In the genomic region with DNA sequence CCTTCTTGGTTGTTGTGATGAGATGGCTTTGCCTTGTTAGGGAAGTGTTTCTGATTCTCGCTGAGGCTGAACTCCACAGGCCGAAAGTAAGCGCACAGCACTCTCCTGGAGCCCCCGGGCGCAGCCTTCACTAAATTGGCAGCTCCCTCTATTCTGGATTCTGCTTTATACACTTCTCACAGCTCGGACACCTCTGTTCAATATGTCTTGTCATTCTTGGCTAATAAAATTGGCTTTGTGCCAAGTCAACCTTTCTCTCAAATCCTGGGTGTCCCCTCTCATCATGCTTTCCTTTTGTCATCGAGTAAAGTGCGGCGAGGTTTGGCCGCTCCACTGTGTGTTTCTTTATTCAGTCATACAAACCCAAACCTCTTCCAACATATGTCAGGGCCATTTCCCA, we compare ENCODE assay signal across 22 mouse cellular contexts.
DNase-seq lines count a peak whose midpoint lies in the region; ATAC-seq and TF ChIP-seq lines count a peak whose summit lies in the region.
"Had no signal": no experiment of that assay in that cellular context is flagged by ENCODE, and none has a peak within 500 bp of the region (broad histone marks: within the 10 kb centered on the region; RNA-seq: fewer than 3 reads in every experiment).

No protein-coding gene starts in this region.

- peak; percentile 43; the same call in 1 of the 2 replicates for ATAC-seq in forebrain, embryonic 13.5 days
- ATAC-seq in hindbrain, embryonic 16.5 days = peak; percentile 48; the same call in 1 of the 2 replicates
- ATAC-seq in hindbrain, embryonic 12.5 days (ENCODE audit: low FRiP score) = no peak
- 0 out of 2 replicates have a peak, but pooled peaks have one; percentile 32 for ATAC-seq in midbrain, embryonic 16.5 days
- ATAC-seq in midbrain, embryonic 11.5 days (ENCODE audit: low FRiP score) = no peak
- peak; percentile 47; the same call in 1 of the 2 replicates for ATAC-seq in forebrain, postnatal 0 days
- ATAC-seq: inflammation-experienced regulatory T-cells, adult 6 months; intestine, postnatal 0 days had no signal

- WGBS in forebrain, embryonic 13.5 days = 67% methylated on average over 10 of the region's 10 CpGs
- 92% methylated on average over 10 of the region's 10 CpGs for WGBS in forebrain, embryonic 10.5 days
- 42% methylated on average over 10 of the region's 10 CpGs for WGBS in hindbrain, embryonic 16.5 days
- WGBS in hindbrain, embryonic 12.5 days = 80% methylated on average over 10 of the region's 10 CpGs
- 60% methylated on average over 10 of the region's 10 CpGs for WGBS in midbrain, embryonic 16.5 days
- 91% methylated on average over 10 of the region's 10 CpGs for WGBS in midbrain, embryonic 11.5 days
- WGBS in forebrain, postnatal 0 days = 51% methylated on average over 10 of the region's 10 CpGs

- no peaks in the 10 kb centered on the region for H3K27me3 ChIP-seq in forebrain, embryonic 13.5 days
- H3K27me3 ChIP-seq in forebrain, embryonic 10.5 days (ENCODE audit: poor library complexity, severe bottlenecking) = no peaks in the 10 kb centered on the region
- H3K27me3 ChIP-seq in hindbrain, embryonic 16.5 days (replicated peaks; ENCODE audit: control insufficient read depth, insufficient read depth, low read length) = no peaks in the 10 kb centered on the region
- H3K27me3 ChIP-seq in hindbrain, embryonic 12.5 days = no peaks in the 10 kb centered on the region
- no peaks in the 10 kb centered on the region for H3K27me3 ChIP-seq in midbrain, embryonic 16.5 days (ENCODE audit: control insufficient read depth, insufficient read depth, low read depth, low read length)
- H3K27me3 ChIP-seq in midbrain, embryonic 11.5 days (ENCODE audit: control insufficient read depth, insufficient read depth, low read length) = no peaks in the 10 kb centered on the region
- H3K27me3 ChIP-seq in forebrain, postnatal 0 days (ENCODE audit: insufficient read depth, low read length) = no peaks in the 10 kb centered on the region
- H3K27me3 ChIP-seq: CH12.LX; embryonic facial prominence, embryonic 15.5 days; heart, embryonic 12.5 days had no signal

- H3K36me3 ChIP-seq in forebrain, embryonic 13.5 days (ENCODE audit: poor library complexity, severe bottlenecking) = no peaks in the 10 kb centered on the region
- H3K36me3 ChIP-seq in forebrain, embryonic 10.5 days (replicated peaks) = no peaks in the 10 kb centered on the region
- no peaks in the 10 kb centered on the region for H3K36me3 ChIP-seq in hindbrain, embryonic 16.5 days (ENCODE audit: control insufficient read depth, insufficient read depth, low read length)
- no peaks in the 10 kb centered on the region for H3K36me3 ChIP-seq in hindbrain, embryonic 12.5 days
- H3K36me3 ChIP-seq in midbrain, embryonic 16.5 days (ENCODE audit: control insufficient read depth, insufficient read depth, low read length) = no peaks in the 10 kb centered on the region
- H3K36me3 ChIP-seq in midbrain, embryonic 11.5 days (ENCODE audit: control insufficient read depth, insufficient read depth, low read length) = no peaks in the 10 kb centered on the region
- H3K36me3 ChIP-seq in forebrain, postnatal 0 days (ENCODE audit: insufficient read depth) = no peaks in the 10 kb centered on the region
- H3K36me3 ChIP-seq: embryonic facial prominence, embryonic 15.5 days; heart, embryonic 12.5 days; hindbrain, embryonic 10.5 days had no signal

- H3K9me3 ChIP-seq in forebrain, embryonic 13.5 days (replicated peaks) = no peaks in the 10 kb centered on the region
- H3K9me3 ChIP-seq in forebrain, embryonic 10.5 days = no peaks in the 10 kb centered on the region
- no peaks in the 10 kb centered on the region for H3K9me3 ChIP-seq in hindbrain, embryonic 16.5 days (ENCODE audit: control insufficient read depth, low read length)
- no peaks in the 10 kb centered on the region for H3K9me3 ChIP-seq in hindbrain, embryonic 12.5 days (replicated peaks)
- no peaks in the 10 kb centered on the region for H3K9me3 ChIP-seq in midbrain, embryonic 16.5 days (replicated peaks; ENCODE audit: control insufficient read depth, low read length, poor library complexity, severe bottlenecking)
- H3K9me3 ChIP-seq in midbrain, embryonic 11.5 days (ENCODE audit: control insufficient read depth, low read length) = no peaks in the 10 kb centered on the region
- H3K9me3 ChIP-seq in forebrain, postnatal 0 days (ENCODE audit: low read length) = no peaks in the 10 kb centered on the region
- H3K9me3 ChIP-seq: embryonic facial prominence, embryonic 15.5 days; heart, embryonic 12.5 days; hindbrain, embryonic 10.5 days had no signal

- H3K4me2 ChIP-seq in forebrain, embryonic 13.5 days = no peak overlapping the region
- H3K4me2 ChIP-seq in hindbrain, embryonic 16.5 days (ENCODE audit: low read length) = no peak overlapping the region
- H3K4me2 ChIP-seq in hindbrain, embryonic 12.5 days (replicated peaks) = no peak overlapping the region
- H3K4me2 ChIP-seq in midbrain, embryonic 16.5 days (ENCODE audit: low read length) = no peak overlapping the region
- no peak overlapping the region for H3K4me2 ChIP-seq in midbrain, embryonic 11.5 days
- H3K4me2 ChIP-seq in forebrain, postnatal 0 days (ENCODE audit: low read depth) = no peak overlapping the region
- H3K4me2 ChIP-seq: embryonic facial prominence, embryonic 15.5 days; heart, embryonic 12.5 days had no signal

- no peak overlapping the region for H3K27ac ChIP-seq in forebrain, embryonic 13.5 days
- H3K27ac ChIP-seq in forebrain, embryonic 10.5 days = no peak overlapping the region
- H3K27ac ChIP-seq in hindbrain, embryonic 16.5 days (ENCODE audit: low read depth, low read length) = no peak overlapping the region
- H3K27ac ChIP-seq in hindbrain, embryonic 12.5 days = no peak overlapping the region
- H3K27ac ChIP-seq in midbrain, embryonic 16.5 days (ENCODE audit: low read length) = no peak overlapping the region
- no peak overlapping the region for H3K27ac ChIP-seq in midbrain, embryonic 11.5 days (ENCODE audit: low read depth, low read length)
- H3K27ac ChIP-seq in forebrain, postnatal 0 days (ENCODE audit: low read depth, low read length) = no peak overlapping the region
- H3K27ac ChIP-seq: embryonic facial prominence, embryonic 15.5 days; gastrocnemius, adult 2 months; hindbrain, embryonic 10.5 days had no signal

- DNase-seq in forebrain, embryonic 10.5 days (ENCODE audit: extremely low spot score, low spot score) = no peak
- DNase-seq in midbrain, embryonic 11.5 days (ENCODE audit: low spot score, missing footprints) = no peak
- peak; percentile 32 for DNase-seq in forebrain, postnatal 0 days
- DNase-seq: adrenal gland, adult 2 months; adrenal gland, postnatal 25 days; cerebellum, adult 11 months; cerebellum, adult 8-10 months; cerebellum, postnatal 36 days; gastrocnemius, adult 2 months; gastrocnemius, postnatal 25 days; kidney, adult 8-10 months had no signal

- no peaks in the 10 kb centered on the region; the same call in 1 of the 2 replicates for H3K4me1 ChIP-seq in forebrain, embryonic 13.5 days
- H3K4me1 ChIP-seq in forebrain, embryonic 10.5 days = no peaks in the 10 kb centered on the region
- no peaks in the 10 kb centered on the region for H3K4me1 ChIP-seq in hindbrain, embryonic 16.5 days (ENCODE audit: control insufficient read depth, insufficient read depth, low read depth, low read length)
- no peaks in the 10 kb centered on the region for H3K4me1 ChIP-seq in hindbrain, embryonic 12.5 days
- H3K4me1 ChIP-seq in midbrain, embryonic 16.5 days (ENCODE audit: control insufficient read depth, insufficient read depth, low read length) = no peaks in the 10 kb centered on the region
- H3K4me1 ChIP-seq in midbrain, embryonic 11.5 days (ENCODE audit: control insufficient read depth, insufficient read depth, low read length) = no peaks in the 10 kb centered on the region
- H3K4me1 ChIP-seq in forebrain, postnatal 0 days (ENCODE audit: insufficient read depth) = no peaks in the 10 kb centered on the region; the same call in 1 of the 2 replicates
- H3K4me1 ChIP-seq: embryonic facial prominence, embryonic 15.5 days; heart, embryonic 12.5 days; hindbrain, embryonic 10.5 days had no signal

- H3K4me3 ChIP-seq in forebrain, embryonic 13.5 days = no peak overlapping the region
- H3K4me3 ChIP-seq in forebrain, embryonic 10.5 days = no peak overlapping the region
- H3K4me3 ChIP-seq in hindbrain, embryonic 16.5 days (ENCODE audit: low read length) = no peak overlapping the region
- no peak overlapping the region for H3K4me3 ChIP-seq in hindbrain, embryonic 12.5 days
- no peak overlapping the region for H3K4me3 ChIP-seq in midbrain, embryonic 16.5 days (ENCODE audit: low read depth, low read length)
- H3K4me3 ChIP-seq in midbrain, embryonic 11.5 days (ENCODE audit: low read depth, low read length) = no peak overlapping the region
- no peak overlapping the region for H3K4me3 ChIP-seq in forebrain, postnatal 0 days (ENCODE audit: low read depth, low read length)
- H3K4me3 ChIP-seq: embryonic facial prominence, embryonic 15.5 days; erythroblast, embryonic 14.5 days; gastrocnemius, adult 2 months; heart, embryonic 12.5 days; hindbrain, embryonic 10.5 days had no signal

- no peak overlapping the region for H3K9ac ChIP-seq in forebrain, embryonic 13.5 days
- no peak overlapping the region for H3K9ac ChIP-seq in hindbrain, embryonic 16.5 days (ENCODE audit: low read depth, low read length)
- no peak overlapping the region for H3K9ac ChIP-seq in hindbrain, embryonic 12.5 days
- H3K9ac ChIP-seq in midbrain, embryonic 16.5 days (ENCODE audit: low read depth, low read length) = no peak overlapping the region
- H3K9ac ChIP-seq in midbrain, embryonic 11.5 days (ENCODE audit: low read length) = no peak overlapping the region
- no peak overlapping the region for H3K9ac ChIP-seq in forebrain, postnatal 0 days
- H3K9ac ChIP-seq: embryonic facial prominence, embryonic 15.5 days; heart, embryonic 12.5 days had no signal

- no peak for TF ChIP-seq CTCF in forebrain, postnatal 0 days (IDR thresholded peaks at IDR 0.05; ENCODE audit: low read depth)

Comparison
In these comparisons a context has a peak if more than half of its experiments do, and no peak if none do; other contexts are left out.
1. ATAC-seq: peak in forebrain, embryonic 13.5 days (single experiment), hindbrain, embryonic 16.5 days (single experiment), midbrain, embryonic 16.5 days (single experiment) and forebrain, postnatal 0 days (single experiment); none in hindbrain, embryonic 12.5 days (single experiment) and midbrain, embryonic 11.5 days (single experiment).